Mouse (Mus musculus) 416B (cell line): ENCODE data around the gene Id1.

Experiments used
- DNase-seq: peaks from one replicate; pipeline ENCODE4 v3.0.0; 2011; ENCODE audit warnings: low read depth

The Id1 gene

DNA sequence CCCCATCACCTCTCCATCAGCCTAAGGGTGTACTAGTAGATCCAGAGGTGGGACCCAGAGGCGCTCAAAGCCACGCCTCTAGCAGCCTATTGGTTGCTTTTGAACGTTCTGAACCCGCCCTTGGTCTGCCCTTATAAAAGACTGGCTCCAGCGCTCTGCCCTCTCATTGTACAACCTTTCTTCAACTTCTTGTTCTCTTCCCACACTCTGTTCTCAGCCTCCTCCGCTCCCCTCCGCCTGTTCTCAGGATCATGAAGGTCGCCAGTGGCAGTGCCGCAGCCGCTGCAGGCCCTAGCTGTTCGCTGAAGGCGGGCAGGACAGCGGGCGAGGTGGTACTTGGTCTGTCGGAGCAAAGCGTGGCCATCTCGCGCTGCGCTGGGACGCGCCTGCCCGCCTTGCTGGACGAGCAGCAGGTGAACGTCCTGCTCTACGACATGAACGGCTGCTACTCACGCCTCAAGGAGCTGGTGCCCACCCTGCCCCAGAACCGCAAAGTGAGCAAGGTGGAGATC, at the start of gene Id1:
Gene Id1 (plus strand): TSS at position 162 of the 512 bp plus-strand sequence.
- peak; percentile 94 for DNase-seq

DNA sequence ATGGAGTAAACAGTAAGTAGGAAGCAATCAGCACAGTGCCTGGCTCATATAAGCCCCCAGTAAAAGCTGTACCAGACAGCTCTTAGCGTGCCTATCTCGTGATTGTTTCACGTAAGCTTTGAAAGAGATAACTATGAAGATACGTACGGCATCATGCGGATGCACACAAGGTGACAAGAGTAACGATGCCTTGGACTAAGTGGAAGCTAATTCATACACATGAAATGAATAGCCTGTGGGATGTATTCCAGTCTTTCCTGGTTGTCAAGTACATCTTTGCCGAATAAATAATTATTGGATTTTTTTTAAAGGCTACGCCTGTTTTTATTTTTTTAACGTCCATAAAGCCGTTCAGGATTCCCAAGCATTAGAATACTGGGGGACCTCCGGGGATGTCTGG, 49.7 kb upstream of the Id1 start:
- DNase-seq, result no peak

DNA sequence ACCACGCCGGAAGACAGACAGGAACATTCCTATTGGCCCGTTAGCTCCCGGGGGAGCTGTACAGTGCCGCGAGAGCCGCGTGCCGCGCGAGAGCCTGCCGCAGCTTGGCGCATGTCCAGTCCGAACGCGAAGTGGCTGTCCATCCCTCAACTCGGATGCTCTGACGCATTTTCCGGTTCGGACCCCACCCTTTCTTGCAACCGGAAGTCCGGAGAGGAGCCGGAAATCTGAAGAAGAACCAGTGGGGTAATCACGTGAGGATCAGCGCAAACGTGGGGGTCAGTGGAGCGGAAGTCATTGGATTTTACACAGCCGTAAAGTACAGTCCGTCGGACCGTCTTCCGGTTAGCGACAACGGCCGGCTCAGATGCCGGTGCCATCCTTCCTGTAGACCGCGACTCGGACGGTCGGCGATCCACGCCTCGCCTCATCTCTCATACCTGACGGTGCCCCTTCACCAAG, 49.2 kb upstream of the Id1 start, which contains the start of gene Mcts2:
Gene Mcts2 (plus strand): TSS at position 230 of the 462 bp plus-strand sequence.
- DNase-seq, result no peak

DNA sequence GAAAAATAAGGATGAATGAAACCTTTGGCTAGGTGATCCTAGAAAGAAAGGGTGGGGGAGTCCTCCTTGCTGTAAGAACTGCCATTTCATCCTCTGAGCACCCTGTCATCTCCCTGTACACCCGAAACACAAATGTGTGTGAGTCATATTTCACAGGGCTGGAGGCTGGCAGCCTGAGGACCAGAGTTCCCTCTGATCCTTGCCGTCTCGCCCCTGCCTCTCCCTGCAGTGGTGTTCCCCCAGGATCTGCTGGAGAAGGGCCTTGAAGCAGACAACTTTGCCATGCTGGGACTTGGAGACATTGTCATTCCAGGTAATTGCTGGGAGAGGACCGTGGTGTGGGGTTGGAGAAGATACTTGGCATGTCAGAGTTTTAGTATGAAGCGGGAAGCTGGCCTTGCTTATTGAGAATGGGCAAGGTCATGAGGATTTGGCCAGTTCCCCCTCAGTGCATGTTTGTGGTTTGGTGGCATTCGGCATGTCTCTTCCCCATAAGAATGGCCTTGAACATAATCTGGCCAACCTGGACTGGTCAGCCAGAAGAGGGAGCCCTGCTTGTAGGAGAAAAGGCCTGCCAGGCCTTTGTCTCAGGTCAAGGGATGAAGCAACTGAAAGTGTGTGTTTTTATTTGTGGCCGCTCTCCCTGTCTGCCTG, 44.4 kb upstream of the Id1 start:
- DNase-seq, result peak; percentile 90

DNA sequence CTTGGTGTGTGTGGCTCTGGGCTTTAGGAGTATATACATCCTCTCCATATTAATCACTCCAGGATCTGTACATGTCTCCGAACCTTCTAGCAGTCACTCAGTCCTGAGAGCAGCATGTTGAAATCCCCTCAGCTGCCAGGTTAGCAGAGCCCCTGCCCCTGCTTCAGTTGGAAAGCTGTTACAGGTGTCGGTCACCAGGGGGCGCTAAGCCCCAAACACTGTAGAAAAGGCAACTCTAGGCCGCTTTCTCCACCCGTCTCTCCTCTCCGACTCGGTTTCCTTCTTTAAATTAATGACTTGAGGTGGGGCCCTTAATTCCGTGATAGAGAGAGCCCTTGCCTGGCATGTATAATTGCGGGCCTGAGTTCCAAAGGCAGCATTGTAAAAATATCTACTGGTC, 42.8 kb upstream of the Id1 start:
- peak; percentile 67 for DNase-seq

DNA sequence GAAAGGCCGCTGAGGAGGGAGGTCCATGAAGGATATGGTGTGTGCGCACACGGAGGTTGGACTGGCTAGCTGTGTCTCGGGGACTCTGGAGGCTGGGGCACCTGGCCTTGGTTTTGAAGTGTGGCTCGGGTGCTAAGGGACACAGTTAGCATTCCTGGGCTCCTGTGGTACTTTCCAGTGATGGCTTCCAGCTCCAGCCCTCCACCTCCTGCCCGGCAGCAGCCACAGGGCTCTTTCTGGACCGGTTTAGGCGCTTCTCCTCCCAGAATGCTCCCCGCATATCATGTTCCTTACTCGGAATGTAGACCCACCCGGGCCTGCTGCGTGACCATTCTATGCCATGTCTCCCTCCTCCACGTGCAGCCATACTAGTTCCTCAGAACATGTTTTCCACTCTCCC, 42.3 kb upstream of the Id1 start:
- DNase-seq, result no peak

DNA sequence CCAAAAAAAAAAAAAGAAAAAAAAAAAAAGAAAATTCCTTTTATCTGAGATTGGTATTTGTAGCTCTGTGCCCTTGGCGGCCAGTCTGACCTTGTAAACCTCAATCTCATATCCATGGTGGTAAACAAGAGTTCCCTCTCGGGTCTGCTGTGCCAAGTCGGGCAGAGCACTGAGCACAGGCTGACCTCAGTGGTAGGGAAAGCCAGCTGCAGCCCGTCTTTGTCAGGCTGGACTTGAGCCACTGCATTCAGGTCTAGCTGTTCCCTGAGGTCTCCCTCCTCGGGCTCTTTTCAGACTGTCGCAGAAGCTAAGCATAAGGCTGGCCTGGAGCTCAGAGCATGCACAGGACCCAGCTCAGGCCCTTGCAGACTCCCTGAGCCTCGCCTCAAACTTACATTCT, 41.3 kb upstream of the Id1 start:
- DNase-seq, result no peak

DNA sequence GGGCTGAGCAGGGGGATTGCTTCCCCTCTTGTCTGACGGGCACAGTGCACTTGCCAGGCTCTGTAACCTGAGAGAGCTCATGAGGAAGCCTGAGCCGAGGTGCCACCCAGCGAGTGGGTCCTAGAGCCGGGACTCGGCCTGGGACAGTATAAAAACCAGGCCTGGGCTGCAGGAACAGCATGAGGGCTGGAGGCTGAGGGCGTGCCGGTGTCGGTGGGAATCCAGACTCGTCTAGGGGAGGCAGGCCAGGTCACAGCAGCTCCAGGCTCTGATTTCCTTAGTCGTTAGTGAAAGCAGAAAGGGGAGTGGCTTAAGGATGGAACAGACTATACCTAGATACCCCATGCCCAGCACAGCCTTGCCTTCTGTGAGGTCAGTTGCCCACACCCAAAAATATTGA, 40.0 kb upstream of the Id1 start:
- DNase-seq, result no peak

DNA sequence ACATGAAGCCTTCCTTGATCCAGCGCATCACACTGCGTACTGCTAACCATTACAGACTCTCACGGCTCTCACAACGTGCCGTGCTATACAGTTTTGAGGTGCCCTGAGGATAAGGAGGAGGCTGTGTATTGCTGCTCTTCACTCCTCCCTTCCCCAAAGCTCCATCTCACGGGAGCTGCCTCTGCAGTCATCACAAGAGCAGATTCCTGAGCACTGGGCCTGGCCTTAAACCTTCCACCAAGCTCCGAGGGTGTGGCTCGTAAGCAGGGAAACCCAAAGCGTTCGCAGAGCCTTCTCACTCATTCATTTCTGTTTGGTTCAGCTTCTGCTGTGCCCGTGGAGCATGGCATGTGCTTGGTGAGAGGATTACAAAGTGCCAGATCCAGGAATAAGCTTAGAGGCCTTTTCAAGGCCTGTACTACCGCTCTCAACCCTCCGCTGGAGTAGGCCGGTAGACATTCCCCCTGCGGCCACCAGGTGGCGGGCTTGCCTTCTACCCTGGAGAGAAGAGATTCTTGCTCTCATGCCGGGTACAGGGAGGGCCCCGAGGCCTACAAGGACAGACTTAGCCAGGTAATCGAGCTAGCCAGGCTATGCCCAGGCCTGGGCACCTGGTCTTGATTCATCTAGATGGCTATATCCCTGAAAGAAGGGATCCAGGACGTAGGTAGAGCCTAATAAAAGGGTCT, 39.4 kb upstream of the Id1 start:
- DNase-seq, result peak; percentile 87

DNA sequence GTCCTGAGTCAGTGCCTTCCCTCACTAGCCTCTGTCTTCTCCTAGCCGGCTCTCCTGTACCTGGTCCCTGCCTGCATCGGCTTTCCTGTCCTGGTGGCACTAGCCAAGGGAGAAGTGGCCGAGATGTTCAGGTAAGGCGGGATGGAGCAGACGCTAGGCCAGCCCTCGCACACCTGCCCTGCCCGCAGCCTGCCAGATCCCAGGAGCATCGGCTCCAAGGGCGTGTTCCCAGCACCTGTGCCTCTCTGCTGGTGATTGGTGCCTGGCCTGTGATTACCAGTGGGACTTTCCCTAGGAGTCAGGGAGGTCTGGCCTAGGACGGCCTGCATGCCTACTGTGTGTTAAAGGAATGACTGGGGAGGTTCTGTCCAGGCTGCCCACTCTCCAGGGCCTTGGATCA, 35.9 kb upstream of the Id1 start:
- DNase-seq, result no peak

DNA sequence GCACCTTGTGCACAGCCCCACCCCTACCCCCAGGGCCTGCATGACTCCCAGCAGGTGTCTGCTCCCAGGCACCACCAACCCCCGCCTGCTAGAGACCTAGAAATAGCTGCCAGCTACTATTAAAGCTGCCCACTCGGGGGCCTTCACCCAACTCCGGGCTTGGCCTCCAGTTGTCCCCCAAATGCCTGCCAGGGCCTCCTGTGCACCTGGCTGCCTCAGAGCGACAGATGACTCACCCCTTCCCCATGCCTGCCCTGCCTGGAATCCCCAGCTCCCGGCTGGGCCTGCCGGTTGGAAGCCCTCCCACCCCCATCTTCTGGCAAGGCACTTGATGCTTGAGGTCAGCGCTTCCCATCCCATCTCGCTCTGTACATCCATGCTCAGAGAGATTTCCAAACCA, 35.3 kb upstream of the Id1 start:
- no peak for DNase-seq

DNA sequence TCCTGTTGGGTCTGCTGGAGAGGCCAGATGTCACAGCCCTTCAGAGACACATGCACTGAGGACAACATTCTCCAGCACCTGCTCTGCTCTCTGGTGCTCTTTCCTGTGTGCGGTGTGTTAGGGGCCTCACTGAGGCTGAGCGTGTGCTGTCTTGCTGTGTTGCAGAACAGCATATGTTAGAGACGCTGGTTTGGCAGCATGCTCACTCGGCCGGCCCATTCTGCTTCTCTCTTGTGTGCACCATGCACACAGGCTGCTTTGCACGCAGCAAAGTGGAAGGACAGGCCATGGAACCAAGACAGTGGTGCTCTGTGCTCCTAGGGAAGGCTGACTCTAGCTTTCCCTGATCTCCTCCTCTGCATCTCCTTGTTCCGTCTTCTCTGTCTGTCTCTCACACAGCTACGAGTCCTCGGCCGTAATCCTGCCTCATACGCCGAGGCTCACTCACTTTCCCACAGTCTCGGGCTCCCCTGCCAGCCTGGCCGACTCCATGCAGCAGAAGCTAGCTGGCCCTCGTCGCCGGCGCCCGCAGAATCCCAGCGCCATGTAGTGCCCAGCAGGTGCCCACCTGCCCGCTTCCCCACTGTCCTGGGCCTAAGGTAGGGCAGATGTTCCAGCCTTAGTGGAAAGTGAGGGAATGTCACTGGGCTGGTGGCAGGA, 32.3 kb upstream of the Id1 start:
- no peak for DNase-seq

DNA sequence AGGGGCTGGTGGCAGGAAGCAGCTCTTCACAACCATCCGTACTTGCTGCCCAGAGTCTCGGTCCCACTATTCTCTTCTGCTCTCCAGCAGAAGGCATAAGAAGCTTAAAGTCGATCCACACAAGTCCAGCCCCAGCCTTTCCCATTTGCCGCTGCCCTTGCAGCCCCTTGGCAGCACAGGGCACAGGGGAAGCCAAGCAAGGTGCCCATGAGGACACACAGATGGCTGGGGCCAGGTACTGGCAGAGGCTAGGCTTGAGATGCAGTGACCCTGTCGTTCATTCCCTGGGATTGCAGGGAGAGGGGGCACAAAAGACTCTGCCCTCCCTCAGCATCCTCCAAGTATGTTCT, 31.8 kb upstream of the Id1 start:
- no peak for DNase-seq

DNA sequence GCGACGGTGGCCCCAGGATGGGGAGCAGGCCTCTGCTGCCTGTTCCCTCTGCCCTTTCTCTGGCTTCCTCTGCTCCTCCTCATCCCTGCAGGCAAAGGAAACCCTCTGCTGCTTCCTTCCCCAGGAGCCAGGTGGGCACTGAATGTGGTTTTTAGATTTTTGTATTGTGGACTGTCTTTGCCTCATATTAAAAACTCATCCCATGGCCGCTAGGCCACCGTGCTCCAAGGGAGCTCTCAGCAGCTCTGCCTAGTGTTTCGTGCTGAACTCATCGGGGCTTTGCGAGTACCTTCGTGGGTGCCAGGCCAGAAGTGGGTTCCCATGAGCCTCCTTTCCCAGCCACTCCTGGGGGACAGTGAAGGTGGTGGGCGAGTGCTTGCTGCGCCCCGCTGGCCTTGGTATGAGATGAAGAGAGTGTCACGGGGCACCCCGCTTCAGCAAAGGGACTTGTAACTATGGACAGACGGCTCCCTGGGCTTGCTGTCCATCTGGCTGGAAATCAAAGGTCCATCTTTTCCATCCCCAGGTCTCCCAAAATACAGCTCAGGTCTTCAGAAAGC, 31.2 kb upstream of the Id1 start:
- no peak for DNase-seq

DNA sequence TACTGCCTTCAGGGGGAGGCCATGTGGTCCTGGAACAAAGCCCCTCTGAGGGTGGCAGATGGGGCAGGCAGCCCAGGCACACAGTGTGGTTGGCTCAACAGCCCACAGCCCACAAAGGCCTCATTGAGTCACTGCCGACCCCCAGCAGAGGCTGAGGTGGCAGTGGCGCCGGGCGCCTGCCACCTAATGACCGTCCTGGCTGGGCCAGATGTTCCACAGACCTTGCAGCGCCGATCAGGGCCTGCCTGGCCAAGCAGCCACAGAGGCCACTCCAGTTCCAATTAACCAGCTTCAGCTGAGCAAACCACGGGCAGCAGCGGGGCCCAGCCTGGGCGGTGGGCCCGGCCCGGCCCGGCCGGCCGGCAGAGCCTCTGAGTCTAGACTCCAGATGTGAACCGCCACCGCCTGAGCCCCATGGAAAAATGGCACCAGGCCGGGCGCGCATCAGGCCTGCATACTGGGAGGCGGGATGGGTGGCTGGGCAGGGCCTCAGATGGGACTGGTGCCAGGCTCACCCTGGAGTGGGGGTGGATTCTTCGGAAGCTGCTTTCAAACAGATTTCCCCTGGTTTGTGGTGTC, 30.0 kb upstream of the Id1 start:
- no peak for DNase-seq

DNA sequence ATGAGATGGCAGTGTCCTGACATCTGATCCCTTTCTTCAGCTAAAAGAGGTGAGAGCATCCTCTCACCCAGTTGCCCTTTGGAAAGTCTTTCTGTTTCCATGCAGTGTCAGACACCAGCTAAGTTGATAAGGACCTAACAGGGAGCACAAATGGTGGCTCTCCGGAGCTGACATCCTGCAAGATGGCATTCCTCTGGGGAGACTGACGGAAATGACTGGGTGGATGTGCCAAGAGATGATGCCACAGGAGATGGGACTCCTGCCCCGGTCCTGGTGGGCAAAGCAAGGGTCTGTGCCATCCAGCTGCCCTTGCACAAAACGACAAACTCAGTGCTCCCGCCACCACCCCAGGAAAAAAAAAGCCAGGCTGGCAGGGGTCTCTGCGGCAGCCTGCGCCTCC, 28.9 kb upstream of the Id1 start:
- no peak for DNase-seq

DNA sequence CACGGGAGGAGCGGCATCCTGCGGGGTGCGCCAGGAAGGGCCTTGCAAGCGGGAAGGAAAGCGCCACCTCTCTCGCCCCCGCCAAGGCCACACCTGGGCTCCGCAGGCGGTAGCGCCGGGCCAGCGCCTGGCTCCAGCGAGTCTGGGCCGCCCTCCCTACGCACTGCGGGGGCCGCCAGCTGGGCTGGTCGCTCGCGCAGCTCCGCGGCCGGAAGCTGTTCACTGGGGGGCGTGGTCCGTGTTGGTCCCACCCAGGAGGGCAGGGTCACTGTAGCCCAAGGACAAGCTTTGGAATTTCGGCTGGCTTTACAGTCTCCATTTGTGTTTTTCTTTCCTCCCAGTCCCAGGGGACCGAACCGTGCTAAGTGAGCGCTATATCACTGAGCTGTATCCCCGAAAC, 28.4 kb upstream of the Id1 start:
- DNase-seq, result no peak

DNA sequence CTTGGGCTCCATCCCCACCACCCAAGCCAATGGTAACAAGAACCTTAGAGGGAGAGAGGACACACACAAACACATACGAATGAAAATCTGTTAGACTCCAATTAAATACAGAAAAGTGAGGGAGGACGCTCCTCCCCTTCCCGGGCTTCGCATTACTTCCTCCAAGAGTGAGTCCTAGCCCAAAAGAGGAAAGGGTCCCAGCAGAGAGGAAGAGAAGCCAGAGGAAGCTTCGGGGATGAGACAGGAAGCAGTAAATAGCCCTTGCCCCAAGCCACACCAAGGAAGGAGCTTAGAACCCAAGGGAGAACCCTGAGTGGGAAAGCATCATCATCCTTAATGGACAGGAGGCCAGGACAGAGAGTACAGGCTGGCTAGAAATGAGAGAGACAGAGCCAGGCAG, 27.0 kb upstream of the Id1 start:
- no peak for DNase-seq

DNA sequence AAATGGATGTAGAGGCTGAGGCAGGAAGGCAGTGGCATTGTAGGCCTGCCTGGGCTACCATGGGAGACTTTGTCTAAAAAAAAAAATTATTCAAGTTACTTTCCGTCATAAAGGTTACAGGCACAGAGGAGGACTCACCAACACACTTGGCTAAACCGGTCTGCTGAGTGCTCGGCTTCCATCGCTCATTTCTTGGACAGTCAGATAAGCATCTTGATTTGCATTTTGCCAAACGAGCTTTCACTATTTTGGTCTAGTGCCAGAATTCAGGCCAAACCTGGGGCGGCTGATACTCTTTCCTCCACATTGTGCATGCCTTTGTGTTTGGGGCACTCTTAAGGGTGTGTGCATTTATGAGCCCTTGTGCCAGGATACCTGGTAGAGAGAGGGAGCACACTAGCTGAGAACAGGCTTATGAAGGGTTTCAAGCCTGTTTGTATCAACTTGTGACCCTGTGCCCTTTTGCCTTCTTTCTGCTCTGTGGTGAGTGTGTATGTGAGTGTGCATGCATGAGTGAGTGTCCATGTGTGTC, 19.7 kb upstream of the Id1 start:
- no peak for DNase-seq

DNA sequence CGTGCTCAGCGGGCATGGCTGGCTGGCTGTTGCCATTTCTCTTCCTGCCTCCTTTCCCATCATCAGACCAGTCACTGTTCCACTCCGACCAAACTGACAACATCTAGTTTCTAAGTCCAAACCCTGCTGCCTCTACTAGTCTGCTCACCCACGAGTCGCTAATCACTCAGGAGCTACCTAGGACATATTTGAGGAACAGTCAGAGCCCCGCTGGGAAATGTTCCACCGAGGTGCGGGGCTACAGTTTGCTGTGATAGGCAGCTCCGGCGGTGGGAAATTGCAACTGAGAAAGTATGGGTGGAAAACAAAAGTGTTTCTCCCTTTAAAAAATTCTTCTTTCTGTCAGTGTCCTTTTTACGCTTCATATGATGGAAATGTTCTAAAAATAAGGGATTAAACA, 18.4 kb upstream of the Id1 start:
- no peak for DNase-seq

DNA sequence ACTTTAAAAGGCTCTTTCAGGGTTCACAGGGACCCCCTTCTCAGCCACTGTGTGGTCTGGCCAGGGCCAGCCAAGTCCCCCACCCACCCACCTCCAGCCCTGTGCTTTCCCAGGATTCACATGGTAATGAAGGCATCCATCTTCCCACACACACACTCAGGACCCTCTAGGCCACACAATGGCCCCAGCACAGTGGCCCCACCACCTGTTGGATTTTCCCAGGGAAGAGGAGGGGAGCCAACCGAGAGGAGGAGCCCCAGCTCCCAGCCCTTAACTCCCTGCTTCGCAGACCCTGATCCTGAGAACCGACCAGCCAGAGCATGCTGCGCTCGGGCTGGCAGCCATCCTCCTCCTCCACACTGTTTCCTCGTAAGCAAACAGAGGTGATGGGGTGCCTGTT, 18.0 kb upstream of the Id1 start:
- no peak for DNase-seq

DNA sequence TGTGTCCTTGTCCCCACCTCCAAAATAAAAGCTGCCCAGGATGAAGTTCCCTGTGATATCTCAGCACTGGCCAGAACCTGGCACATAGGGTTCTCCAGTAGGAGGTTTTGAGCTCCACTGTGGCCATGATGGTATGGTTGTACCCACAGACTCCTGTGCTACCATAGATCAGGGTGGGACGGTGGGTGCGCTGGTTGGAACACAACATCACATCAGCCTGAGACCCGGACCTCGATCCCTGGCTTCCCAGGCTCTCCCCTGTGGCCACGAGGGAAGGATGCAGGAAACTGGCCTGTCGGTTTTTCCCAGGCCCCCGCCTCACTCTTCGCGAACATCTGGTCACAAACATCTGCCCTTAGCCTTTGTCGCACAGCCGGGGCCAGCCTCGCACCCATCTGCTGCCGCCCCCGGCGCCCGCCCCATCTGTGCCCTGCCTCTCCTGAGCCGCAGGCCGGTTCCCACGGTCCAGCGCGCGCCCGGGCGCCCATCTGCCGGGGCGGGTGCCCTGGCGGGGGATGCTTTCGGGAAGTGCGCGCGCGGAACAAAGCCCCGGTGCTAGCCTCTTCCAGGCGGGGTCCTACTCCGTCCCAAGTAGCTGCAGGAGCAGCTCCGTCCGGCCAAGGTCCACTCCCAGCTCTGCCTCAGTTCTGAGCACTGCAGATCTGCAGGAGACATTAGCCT, 12.3 kb upstream of the Id1 start:
- no peak for DNase-seq
